Mouse (Mus musculus): ENCODE data around the gene Jag2. TPM values are rescaled to one million over a fixed set of nuclear protein-coding genes. Genes with fewer than 3 reads are reported as not detected.

Gene Jag2
- polyA plus RNA-seq, 2 experiments: 0.09 to 0.51 TPM

GRCm38 (mm10) chr12:112969616-112970015 lies 40.0 kb upstream of the Jag2 start:
- Histone ChIP-seq H3K27ac (no peak overlapping the region), H3K9me3 (ENCODE audit: control insufficient read depth, low read length) (no peaks in the 10 kb centered on the region), H3K4me3 (ENCODE audit: insufficient read depth in 1 of 2, low read depth in 2 of 2, low read length in 2 of 2) (no peak overlapping the region), H3K9ac (replicated peaks) (no peak overlapping the region; the same call in 1 of the 2 replicates), H3K27me3 (ENCODE audit: control insufficient read depth, insufficient read depth, low read length) (no peaks in the 10 kb centered on the region), H3K4me2 (ENCODE audit: low read depth) (no peak overlapping the region), H3K36me3 (replicated peaks; ENCODE audit: control insufficient read depth, insufficient read depth, low read depth) (peaks cover 58% of the 10 kb centered on the region), H3K4me1 (replicated peaks; ENCODE audit: control insufficient read depth in 2 of 2, insufficient read depth in 2 of 2, low read length in 1 of 2) (no peaks in the 10 kb centered on the region)
- no peak for ATAC-seq (ENCODE audit: insufficient read depth)
- no peak for DNase-seq (ENCODE audit: low read depth in 3 of 3, low spot score in 3 of 3)
- WGBS (ENCODE audit: insufficient replicate concordance): 52% methylated on average over 6 of the region's 6 CpGs
- TF ChIP-seq CTCF (IDR thresholded peaks at IDR 0.05; ENCODE audit: low read depth) (no peak), EP300 (IDR thresholded peaks at IDR 0.05; ENCODE audit: low read depth) (no peak)

GRCm38 (mm10) chr12:112968943-112969342 lies 39.4 kb upstream of the Jag2 start:
- 75% methylated on average over 8 of the region's 8 CpGs for WGBS (ENCODE audit: insufficient replicate concordance)
- Histone ChIP-seq H3K36me3 (replicated peaks; ENCODE audit: control insufficient read depth, insufficient read depth, low read depth) (peaks cover 58% of the 10 kb centered on the region), H3K4me1 (replicated peaks; ENCODE audit: control insufficient read depth in 2 of 2, insufficient read depth in 2 of 2, low read length in 1 of 2) (no peaks in the 10 kb centered on the region)

GRCm38 (mm10) chr12:112965783-112966182 lies 36.2 kb upstream of the Jag2 start:
- no peak for TF ChIP-seq EP300 (IDR thresholded peaks at IDR 0.05; ENCODE audit: low read depth)
- no peak for TF ChIP-seq CTCF (IDR thresholded peaks at IDR 0.05; ENCODE audit: low read depth)
- no peak overlapping the region for H3K4me3 ChIP-seq (ENCODE audit: insufficient read depth in 1 of 2, low read depth in 2 of 2, low read length in 2 of 2)
- no peaks in the 10 kb centered on the region for H3K9me3 ChIP-seq (ENCODE audit: control insufficient read depth, low read length)
- ATAC-seq (ENCODE audit: insufficient read depth): no peak
- H3K27ac ChIP-seq: no peak overlapping the region
- H3K4me1 ChIP-seq (replicated peaks; ENCODE audit: control insufficient read depth in 2 of 2, insufficient read depth in 2 of 2, low read length in 1 of 2): no peaks in the 10 kb centered on the region
- no peaks in the 10 kb centered on the region for H3K27me3 ChIP-seq (ENCODE audit: control insufficient read depth, insufficient read depth, low read length)
- peaks cover 71% of the 10 kb centered on the region for H3K36me3 ChIP-seq (replicated peaks; ENCODE audit: control insufficient read depth, insufficient read depth, low read depth)
- DNase-seq (ENCODE audit: low read depth in 3 of 3, low spot score in 3 of 3): no peak
- H3K4me2 ChIP-seq (ENCODE audit: low read depth): no peak overlapping the region
- no peak overlapping the region for H3K9ac ChIP-seq (replicated peaks)
- WGBS (ENCODE audit: insufficient replicate concordance): 89% methylated on average over 13 of the region's 13 CpGs

More at GRCm38 (mm10) chr12:112968943-112969342, 39.4 kb upstream of the Jag2 start:
- Histone ChIP-seq H3K27me3 (ENCODE audit: control insufficient read depth, insufficient read depth, low read length) (no peaks in the 10 kb centered on the region), H3K4me3 (ENCODE audit: insufficient read depth in 1 of 2, low read depth in 2 of 2, low read length in 2 of 2) (no peak overlapping the region), H3K9me3 (ENCODE audit: control insufficient read depth, low read length) (no peaks in the 10 kb centered on the region), H3K27ac (no peak overlapping the region), H3K4me2 (ENCODE audit: low read depth) (no peak overlapping the region), H3K9ac (replicated peaks) (no peak overlapping the region)
- no peak for DNase-seq (ENCODE audit: low read depth in 3 of 3, low spot score in 3 of 3)
- TF ChIP-seq EP300 (IDR thresholded peaks at IDR 0.05; ENCODE audit: low read depth) (no peak), CTCF (IDR thresholded peaks at IDR 0.05; ENCODE audit: low read depth) (no peak)
- ATAC-seq (ENCODE audit: insufficient read depth): no peak

- DNase-seq (ENCODE audit: low read depth in 3 of 3, low spot score in 3 of 3) (no peak), ATAC-seq (ENCODE audit: insufficient read depth) (no peak)
- 75% methylated on average over 5 of the region's 5 CpGs for WGBS (ENCODE audit: insufficient replicate concordance)
- Histone ChIP-seq H3K4me3 (ENCODE audit: insufficient read depth in 1 of 2, low read depth in 2 of 2, low read length in 2 of 2) (no peak overlapping the region), H3K9me3 (ENCODE audit: control insufficient read depth, low read length) (no peaks in the 10 kb centered on the region), H3K27ac (no peak overlapping the region), H3K36me3 (replicated peaks; ENCODE audit: control insufficient read depth, insufficient read depth, low read depth) (peaks cover 51% of the 10 kb centered on the region), H3K4me1 (replicated peaks; ENCODE audit: control insufficient read depth in 2 of 2, insufficient read depth in 2 of 2, low read length in 1 of 2) (no peaks in the 10 kb centered on the region), H3K27me3 (ENCODE audit: control insufficient read depth, insufficient read depth, low read length) (no peaks in the 10 kb centered on the region), H3K9ac (replicated peaks) (no peak overlapping the region), H3K4me2 (ENCODE audit: low read depth) (no peak overlapping the region)
- TF ChIP-seq CTCF (IDR thresholded peaks at IDR 0.05; ENCODE audit: low read depth): no peak
Measured at GRCm38 (mm10) chr12:112961872-112962271, 32.3 kb upstream of the Jag2 start.

DNA sequence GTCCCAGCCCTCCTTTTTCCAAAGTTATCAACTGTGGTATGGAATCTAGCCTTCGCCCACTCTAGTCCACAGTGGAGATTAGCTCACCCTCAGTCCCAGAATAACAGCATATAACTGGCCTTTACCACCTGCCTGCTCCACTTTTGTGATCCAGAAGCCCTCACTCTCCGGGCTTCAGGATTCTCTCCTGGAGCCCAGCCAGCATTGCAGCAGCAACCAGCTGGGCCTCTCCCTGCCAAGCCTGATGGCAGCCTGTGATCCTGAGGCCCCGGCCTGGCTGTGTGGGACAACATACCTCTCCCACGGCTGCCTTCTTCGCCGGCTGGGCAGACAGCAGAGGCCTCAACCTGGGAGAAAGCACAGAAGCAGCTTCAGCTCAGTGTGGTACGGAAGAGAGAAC lies 31.9 kb upstream of the Jag2 start:
- H3K27ac ChIP-seq: no peak overlapping the region
- no peaks in the 10 kb centered on the region for H3K9me3 ChIP-seq (ENCODE audit: control insufficient read depth, low read length)
- no peak overlapping the region for H3K4me2 ChIP-seq (ENCODE audit: low read depth)
- ATAC-seq (ENCODE audit: insufficient read depth) (no peak), DNase-seq (ENCODE audit: low read depth in 3 of 3, low spot score in 3 of 3) (no peak)
- no peaks in the 10 kb centered on the region for H3K27me3 ChIP-seq (ENCODE audit: control insufficient read depth, insufficient read depth, low read length)
- 87% methylated on average over 7 of the region's 7 CpGs for WGBS (ENCODE audit: insufficient replicate concordance)
- H3K9ac ChIP-seq (replicated peaks): no peak overlapping the region
- no peak for TF ChIP-seq CTCF (IDR thresholded peaks at IDR 0.05; ENCODE audit: low read depth)
- TF ChIP-seq EP300 (IDR thresholded peaks at IDR 0.05; ENCODE audit: low read depth): no peak
- H3K4me3 ChIP-seq (ENCODE audit: insufficient read depth in 1 of 2, low read depth in 2 of 2, low read length in 2 of 2): no peak overlapping the region
- H3K36me3 ChIP-seq (replicated peaks; ENCODE audit: control insufficient read depth, insufficient read depth, low read depth): peaks cover 47% of the 10 kb centered on the region
- no peaks in the 10 kb centered on the region for H3K4me1 ChIP-seq (replicated peaks; ENCODE audit: control insufficient read depth in 2 of 2, insufficient read depth in 2 of 2, low read length in 1 of 2)
